29 mouse cellular contexts compared by ENCODE assay signal in genomic region chr5:104187281-104187680, GRCm38 (mm10). TPM values are rescaled to one million over a fixed set of nuclear protein-coding genes. Genes with fewer than 3 reads are reported as not detected.
"Had no signal": no experiment of that assay in that cellular context is flagged by ENCODE, and none has a peak within 500 bp of the region (broad histone marks: within the 10 kb centered on the region; RNA-seq: fewer than 3 reads in every experiment).

No protein-coding gene starts in this region.

- ATAC-seq: liver, embryonic 12.5 days; midbrain, embryonic 13.5 days; midbrain, embryonic 16.5 days had no signal

- H3K27me3 ChIP-seq: limb, embryonic 13.5 days; liver, embryonic 12.5 days; liver, embryonic 15.5 days; lung, embryonic 15.5 days; megakaryocyte, embryonic 14.5 days; midbrain, embryonic 13.5 days; neural tube, embryonic 13.5 days had no signal

- H3K36me3 ChIP-seq: limb, embryonic 10.5 days; limb, embryonic 13.5 days; liver, embryonic 12.5 days; liver, embryonic 15.5 days; lung, embryonic 15.5 days; midbrain, embryonic 10.5 days; midbrain, embryonic 13.5 days; neural tube, embryonic 13.5 days had no signal

- H3K4me2 ChIP-seq: limb, embryonic 13.5 days; liver, embryonic 12.5 days; liver, embryonic 15.5 days; lung, embryonic 15.5 days; midbrain, embryonic 13.5 days; neural tube, embryonic 13.5 days had no signal

- H3K9me3 ChIP-seq: limb, embryonic 10.5 days; liver, embryonic 15.5 days; lung, embryonic 15.5 days; midbrain, embryonic 13.5 days had no signal

- H3K27ac ChIP-seq: limb, embryonic 10.5 days; limb, embryonic 13.5 days; liver, embryonic 12.5 days; liver, embryonic 15.5 days; lung, embryonic 15.5 days; midbrain, embryonic 10.5 days; midbrain, embryonic 13.5 days; neural tube, embryonic 13.5 days had no signal

- H3K9ac ChIP-seq: limb, embryonic 13.5 days; liver, embryonic 12.5 days; liver, embryonic 15.5 days; lung, embryonic 15.5 days; midbrain, embryonic 13.5 days; neural tube, embryonic 13.5 days had no signal

- H3K4me1 ChIP-seq: limb, embryonic 10.5 days; limb, embryonic 13.5 days; liver, embryonic 12.5 days; liver, embryonic 15.5 days; lung, embryonic 15.5 days; megakaryocyte, embryonic 14.5 days; midbrain, embryonic 10.5 days; midbrain, embryonic 13.5 days; neural tube, embryonic 13.5 days had no signal

- H3K4me3 ChIP-seq: limb, embryonic 10.5 days; limb, embryonic 13.5 days; liver, embryonic 12.5 days; liver, embryonic 15.5 days; lung, embryonic 15.5 days; megakaryocyte, embryonic 14.5 days; midbrain, embryonic 10.5 days; midbrain, embryonic 13.5 days; myocyte; neural tube, embryonic 13.5 days had no signal

- DNase-seq: kidney, adult 8-10 months; layer of hippocampus, adult 9-11 months; liver; lung, adult 18-20 months; lung, postnatal 10 days; lung, postnatal 36 days; retina, postnatal 1 day; thymus, adult 18-20 months; thymus, postnatal 36 days had no signal

RNA-seq across cellular contexts. Expression of gene Dmp1, which starts 15.1 kb away (rescaled TPM):
- total RNA-seq: monocyte, adult 5-6 weeks; neutrophil, adult 5-6 weeks had no signal
- polyA plus RNA-seq: limb, embryonic 10.5 days; liver, embryonic 12.5 days; liver, embryonic 15.5 days; testis, adult 2 months had no signal

RNA-seq across cellular contexts. Expression of gene Dspp, which starts 16.8 kb away (rescaled TPM):
- total RNA-seq: left cerebral cortex, postnatal 25 days; monocyte, adult 5-6 weeks; neutrophil, adult 5-6 weeks had no signal
- polyA plus RNA-seq: kidney, embryonic 16.5 days; limb, embryonic 10.5 days; liver, embryonic 12.5 days; liver, embryonic 15.5 days; midbrain, embryonic 10.5 days; midbrain, embryonic 13.5 days; midbrain, embryonic 16.5 days; myocyte; neural tube, embryonic 13.5 days; small intestine, adult 2 months; spleen, adult 2 months; stomach, embryonic 16.5 days; testis, adult 2 months; urinary bladder, adult 2 months had no signal
